8 mouse cellular contexts compared by ENCODE assay signal in the genomic region with DNA sequence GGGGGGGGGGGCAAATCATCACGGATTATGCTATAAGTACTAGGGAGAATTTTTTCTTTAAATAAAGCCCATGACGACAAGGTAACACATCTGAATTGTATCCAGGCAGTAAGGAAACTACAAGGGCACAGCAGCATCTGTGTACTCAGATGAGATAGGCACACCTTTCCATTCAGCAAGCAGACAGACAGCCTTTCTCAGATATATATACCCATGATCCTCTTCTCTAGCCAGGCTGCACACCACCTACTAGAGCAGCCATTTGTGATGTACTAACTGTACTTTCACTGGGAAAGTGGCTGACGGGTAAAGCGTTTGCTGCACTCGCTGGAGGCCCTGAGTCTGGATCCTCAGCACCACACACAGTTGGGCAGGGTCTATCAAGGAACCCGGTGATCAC. TPM values are rescaled to one million over a fixed set of nuclear protein-coding genes. Genes with fewer than 3 reads are reported as not detected.
A peak's percentile ranks its signal among the peaks of the same experiment; 100 is the strongest.
DNase-seq lines count a peak whose midpoint lies in the region; ATAC-seq lines count a peak whose summit lies in the region.

No protein-coding gene starts in this region.

- no peaks in the 10 kb centered on the region for H3K9me3 ChIP-seq in kidney, embryonic 16.5 days (ENCODE audit: low read length)
- no peaks in the 10 kb centered on the region for H3K9me3 ChIP-seq in forebrain, embryonic 13.5 days (replicated peaks)
- H3K9me3 ChIP-seq in limb, embryonic 13.5 days: no peaks in the 10 kb centered on the region
- no peaks in the 10 kb centered on the region for H3K9me3 ChIP-seq in neural tube, embryonic 15.5 days (replicated peaks)

- H3K9ac ChIP-seq in kidney, embryonic 16.5 days (replicated peaks; ENCODE audit: low read length): no peak overlapping the region
- H3K9ac ChIP-seq in forebrain, embryonic 13.5 days: no peak overlapping the region
- H3K9ac ChIP-seq in limb, embryonic 13.5 days: no peak overlapping the region
- H3K9ac ChIP-seq in neural tube, embryonic 15.5 days (replicated peaks): no peak overlapping the region

- no peak for DNase-seq in kidney, postnatal 14 days
- no peak for DNase-seq in cerebellum, adult 11 months
- no peak for DNase-seq in layer of hippocampus, adult 9-10 months (ENCODE audit: low spot score)
- no peak for DNase-seq in kidney, adult 8-10 months

- no peak overlapping the region for H3K27ac ChIP-seq in kidney, embryonic 16.5 days (ENCODE audit: low read length)
- no peak overlapping the region for H3K27ac ChIP-seq in forebrain, embryonic 13.5 days
- H3K27ac ChIP-seq in limb, embryonic 13.5 days: no peak overlapping the region
- no peak overlapping the region for H3K27ac ChIP-seq in neural tube, embryonic 15.5 days (replicated peaks)

- H3K36me3 ChIP-seq in kidney, embryonic 16.5 days (ENCODE audit: insufficient read depth, low read length): no peaks in the 10 kb centered on the region
- H3K36me3 ChIP-seq in forebrain, embryonic 13.5 days (ENCODE audit: poor library complexity, severe bottlenecking): no peaks in the 10 kb centered on the region
- H3K36me3 ChIP-seq in limb, embryonic 13.5 days: no peaks in the 10 kb centered on the region
- H3K36me3 ChIP-seq in neural tube, embryonic 15.5 days: no peaks in the 10 kb centered on the region

- WGBS in kidney, embryonic 16.5 days: 65% methylated on average over 6 of the region's 6 CpGs
- WGBS in forebrain, embryonic 13.5 days: 51% methylated on average over 6 of the region's 6 CpGs
- 54% methylated on average over 6 of the region's 6 CpGs for WGBS in limb, embryonic 13.5 days
- 55% methylated on average over 6 of the region's 6 CpGs for WGBS in neural tube, embryonic 15.5 days

- ATAC-seq in kidney, embryonic 16.5 days (ENCODE audit: low FRiP score, low TSS enrichment): 0 out of 2 replicates have a peak, but pooled peaks have one; percentile 20
- ATAC-seq in forebrain, embryonic 13.5 days: no peak; the same call in 1 of the 2 replicates
- ATAC-seq in limb, embryonic 13.5 days (ENCODE audit: low FRiP score, low read depth): no peak
- peak; percentile 25; the same call in 1 of the 2 replicates for ATAC-seq in neural tube, embryonic 15.5 days (ENCODE audit: low FRiP score)

- no peak overlapping the region for H3K4me3 ChIP-seq in kidney, embryonic 16.5 days (ENCODE audit: low read length)
- H3K4me3 ChIP-seq in forebrain, embryonic 13.5 days: no peak overlapping the region
- no peak overlapping the region for H3K4me3 ChIP-seq in limb, embryonic 13.5 days
- 0 out of 2 replicates have a peak overlapping the region, but pooled peaks have one; percentile 15 for H3K4me3 ChIP-seq in neural tube, embryonic 15.5 days (replicated peaks)

- H3K4me1 ChIP-seq in kidney, embryonic 16.5 days (ENCODE audit: insufficient read depth, low read length): peaks cover 4% of the 10 kb centered on the region; the same call in 1 of the 2 replicates
- H3K4me1 ChIP-seq in forebrain, embryonic 13.5 days: peaks cover 10% of the 10 kb centered on the region
- H3K4me1 ChIP-seq in limb, embryonic 13.5 days: peaks cover 38% of the 10 kb centered on the region
- peaks cover 18% of the 10 kb centered on the region for H3K4me1 ChIP-seq in neural tube, embryonic 15.5 days

- peak overlapping the region; percentile 53 for H3K4me2 ChIP-seq in kidney, embryonic 16.5 days (replicated peaks; ENCODE audit: low read depth, low read length)
- H3K4me2 ChIP-seq in forebrain, embryonic 13.5 days: peak overlapping the region; percentile 48
- peak overlapping the region; percentile 58 for H3K4me2 ChIP-seq in limb, embryonic 13.5 days (replicated peaks)
- peak overlapping the region; percentile 54 for H3K4me2 ChIP-seq in neural tube, embryonic 15.5 days

- no peaks in the 10 kb centered on the region for H3K27me3 ChIP-seq in kidney, embryonic 16.5 days (ENCODE audit: insufficient read depth, low read length)
- H3K27me3 ChIP-seq in forebrain, embryonic 13.5 days: no peaks in the 10 kb centered on the region
- no peaks in the 10 kb centered on the region for H3K27me3 ChIP-seq in limb, embryonic 13.5 days
- H3K27me3 ChIP-seq in neural tube, embryonic 15.5 days (replicated peaks): no peaks in the 10 kb centered on the region

RNA-seq across cellular contexts. Expression of gene Mreg, which starts 28.6 kb away (rescaled TPM):
- polyA plus RNA-seq in kidney, embryonic 16.5 days (2015; fragmentation: Nextera tagmentation; extraction: Ambion mirVana): 5.2 and 5.3 TPM in 2 replicates
- 1.3 and 1.5 TPM in 2 replicates for polyA plus RNA-seq in forebrain, embryonic 13.5 days (2015; fragmentation: Nextera tagmentation; extraction: Ambion mirVana)
- polyA plus RNA-seq in limb, embryonic 13.5 days (2015; fragmentation: Nextera tagmentation; extraction: Ambion mirVana): 1.8 and 2.2 TPM in 2 replicates
- polyA plus RNA-seq in neural tube, embryonic 15.5 days (2015; fragmentation: Nextera tagmentation; extraction: Ambion mirVana): 2.9 and 21.3 TPM in 2 replicates

Comparison
In these comparisons a context has a peak if more than half of its experiments do, and no peak if none do; other contexts are left out.
1. ATAC-seq: peak in kidney, embryonic 16.5 days (single experiment) and neural tube, embryonic 15.5 days (single experiment); none in forebrain, embryonic 13.5 days (single experiment) and limb, embryonic 13.5 days (single experiment).
2. Peak in every context shown above with its lines, with median percentiles within 50 percentile points of each other: H3K4me2 ChIP-seq.